Mouse (Mus musculus): Measurements from ENCODE around the gene Cyp4f14. TPM values are rescaled to one million over a fixed set of nuclear protein-coding genes. Genes with fewer than 3 reads are reported as not detected.
"Not testable (repeated sequence)": the region's sequence is repeated elsewhere in the genome, so short reads cannot be mapped to it uniquely, and the experiment has no call there.

The Cyp4f14 gene
- total RNA-seq, 2 experiments from 2014 or later, result 1.5 to 1.6 TPM

- intact Hi-C loops (cut with DNase I), result no loop called here
- no peak for DNase-seq (ENCODE audit: extremely low spot score in 1 of 2, low spot score in 2 of 2)
Measured at GRCm38 (mm10) chr17:32901751-32902525, 15.2 kb downstream of the Cyp4f14 start.

GRCm38 (mm10) chr17:32895421-32895820 lies 21.7 kb downstream of the Cyp4f14 start:
- no peak for DNase-seq (ENCODE audit: extremely low spot score in 1 of 2, low spot score in 2 of 2)
- intact Hi-C loops (cut with DNase I), result no loop called here

GRCm38 (mm10) chr17:32893901-32894300 lies 23.2 kb downstream of the Cyp4f14 start:
- DNase-seq (ENCODE audit: extremely low spot score in 1 of 2, low spot score in 2 of 2), result no peak
- intact Hi-C loops (cut with DNase I), result loop anchor here (5.0 kb wide), 1 partner anchor 67 kb away; no protein-coding TSS in a partner anchor

- DNase-seq (ENCODE audit: extremely low spot score in 1 of 2, low spot score in 2 of 2), result peak; percentile 90 to 93
- intact Hi-C loops (cut with DNase I), result loop anchor here (5.0 kb wide), 1 partner anchor 64 kb away; no protein-coding TSS in a partner anchor
Measured at GRCm38 (mm10) chr17:32891239-32892180, 25.6 kb downstream of the Cyp4f14 start, which contains the start of gene Zfp870. Zfp870 (minus strand) TSS chr17:32891642.

- peak in 1 of 2 experiments; percentile 24 for DNase-seq (ENCODE audit: extremely low spot score in 1 of 2, low spot score in 2 of 2)
- intact Hi-C loops (cut with DNase I), result loop anchor here (5.0 kb wide), 1 partner anchor 64 kb away; no protein-coding TSS in a partner anchor
Measured at GRCm38 (mm10) chr17:32890852-32891238, 26.3 kb downstream of the Cyp4f14 start.

GRCm38 (mm10) chr17:32889611-32890010 lies 27.5 kb downstream of the Cyp4f14 start:
- intact Hi-C loops (cut with DNase I), result loop anchor here (5.0 kb wide), 1 partner anchor 62 kb away; no protein-coding TSS in a partner anchor
- DNase-seq (ENCODE audit: extremely low spot score in 1 of 2, low spot score in 2 of 2), result no peak

- intact Hi-C loops (cut with DNase I), result no loop called here
Measured at GRCm38 (mm10) chr17:32880320-32881218, 36.6 kb downstream of the Cyp4f14 start.

GRCm38 (mm10) chr17:32878773-32879172 lies 38.4 kb downstream of the Cyp4f14 start:
- no peak for DNase-seq (ENCODE audit: extremely low spot score in 1 of 2, low spot score in 2 of 2)
- intact Hi-C loops (cut with DNase I), result no loop called here

More at GRCm38 (mm10) chr17:32880320-32881218, 36.6 kb downstream of the Cyp4f14 start:
- DNase-seq (ENCODE audit: extremely low spot score in 1 of 2, low spot score in 2 of 2), result no peak

- no peak for DNase-seq (ENCODE audit: extremely low spot score in 1 of 2, low spot score in 2 of 2)
- intact Hi-C loops (cut with DNase I), result no loop called here
Measured at GRCm38 (mm10) chr17:32877471-32878171, 39.5 kb downstream of the Cyp4f14 start.

GRCm38 (mm10) chr17:32872696-32873095 lies 44.4 kb downstream of the Cyp4f14 start:
- no peak for DNase-seq (ENCODE audit: extremely low spot score in 1 of 2, low spot score in 2 of 2)
- intact Hi-C loops (cut with DNase I), result no loop called here

GRCm38 (mm10) chr17:32872091-32872490 lies 45.1 kb downstream of the Cyp4f14 start:
- no peak for DNase-seq (ENCODE audit: extremely low spot score in 1 of 2, low spot score in 2 of 2)
- intact Hi-C loops (cut with DNase I), result no loop called here

GRCm38 (mm10) chr17:32871483-32871882 lies 45.7 kb downstream of the Cyp4f14 start:
- DNase-seq (ENCODE audit: extremely low spot score in 1 of 2, low spot score in 2 of 2), result no peak
- intact Hi-C loops (cut with DNase I), result no loop called here

- DNase-seq (ENCODE audit: extremely low spot score in 1 of 2, low spot score in 2 of 2); intact Hi-C loops (cut with DNase I): not testable (repeated sequence)
Measured at GRCm38 (mm10) chr17:32867266-32867665, 49.9 kb downstream of the Cyp4f14 start.

GRCm38 (mm10) chr17:32856713-32857112 lies 60.4 kb downstream of the Cyp4f14 start:
- intact Hi-C loops (cut with DNase I), result not testable (repeated sequence)

More at GRCm38 (mm10) chr17:32856713-32857112, 60.4 kb downstream of the Cyp4f14 start:
- DNase-seq (ENCODE audit: extremely low spot score in 1 of 2, low spot score in 2 of 2), result not testable (repeated sequence)

All from left cerebral cortex, postnatal 10 days (tissue).